Mouse (Mus musculus): ENCODE measurements around the gene Mier2.

Mier2 gene

DNA sequence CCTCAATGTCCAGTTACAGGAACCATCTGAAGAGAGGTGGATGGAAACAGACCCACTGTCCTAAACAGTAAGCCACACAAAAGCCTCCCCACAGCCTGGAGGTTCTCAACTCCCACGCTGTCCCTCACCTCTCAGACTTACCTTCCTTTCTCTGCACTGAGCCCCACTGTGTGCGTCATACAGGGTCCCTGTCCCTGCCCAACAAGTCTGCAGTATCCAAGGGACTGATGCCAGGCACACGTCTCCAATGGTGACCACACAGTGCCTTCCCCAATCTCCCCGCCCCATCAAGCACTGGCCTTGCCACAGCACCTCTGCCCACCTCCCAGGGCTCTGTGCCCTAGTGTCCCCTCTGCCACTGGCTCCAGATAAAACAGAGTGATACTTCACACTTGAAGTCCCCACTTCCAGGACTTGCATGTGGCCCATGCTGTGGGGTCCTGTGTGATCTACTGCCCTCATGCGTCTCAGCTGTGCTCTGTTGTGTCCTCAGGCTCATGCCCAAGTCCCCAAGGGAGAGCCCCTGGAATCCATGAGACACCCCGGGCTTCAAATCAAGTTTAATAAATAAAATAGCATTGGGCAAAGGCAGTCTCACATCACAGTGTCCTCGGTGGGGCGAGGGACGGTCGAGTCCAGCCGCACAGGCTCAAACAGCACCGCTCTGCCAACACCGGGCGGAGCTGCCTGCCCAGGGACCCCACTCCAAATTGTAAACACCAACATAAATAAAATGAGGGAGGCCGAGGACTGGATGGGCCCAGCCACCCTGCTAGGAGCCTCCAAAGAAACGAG is 15.1 kb downstream of the Mier2 start:
- no peak for DNase-seq (ENCODE audit: low spot score)

DNA sequence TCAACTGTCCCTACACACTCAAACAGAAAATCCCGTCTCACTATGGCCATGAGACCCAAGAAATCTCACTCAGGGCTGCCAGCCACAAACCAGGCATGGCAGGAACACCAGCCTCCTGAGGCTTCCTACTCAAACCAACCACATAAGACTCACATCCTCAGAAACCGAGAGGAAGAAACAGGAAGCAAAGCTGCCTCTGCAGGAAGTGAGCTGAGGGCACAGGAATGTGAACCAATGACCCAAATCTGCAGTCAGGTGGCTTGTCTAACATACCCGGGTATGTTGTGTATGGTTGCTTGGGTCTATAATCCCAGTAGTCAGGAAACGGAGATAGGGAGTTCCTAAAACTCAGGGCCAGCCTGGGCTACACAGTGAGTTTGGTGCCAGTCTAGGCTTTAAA is 16.1 kb downstream of the Mier2 start:
- DNase-seq (ENCODE audit: low spot score) = no peak

- DNase-seq (ENCODE audit: low spot score) = no peak
These were observed 16.7 kb downstream of the Mier2 start for GRCm38 (mm10) chr10:79538323-79538722.

- no peak for DNase-seq (ENCODE audit: low spot score)
These were observed 17.2 kb downstream of the Mier2 start for GRCm38 (mm10) chr10:79537781-79538180.

DNA sequence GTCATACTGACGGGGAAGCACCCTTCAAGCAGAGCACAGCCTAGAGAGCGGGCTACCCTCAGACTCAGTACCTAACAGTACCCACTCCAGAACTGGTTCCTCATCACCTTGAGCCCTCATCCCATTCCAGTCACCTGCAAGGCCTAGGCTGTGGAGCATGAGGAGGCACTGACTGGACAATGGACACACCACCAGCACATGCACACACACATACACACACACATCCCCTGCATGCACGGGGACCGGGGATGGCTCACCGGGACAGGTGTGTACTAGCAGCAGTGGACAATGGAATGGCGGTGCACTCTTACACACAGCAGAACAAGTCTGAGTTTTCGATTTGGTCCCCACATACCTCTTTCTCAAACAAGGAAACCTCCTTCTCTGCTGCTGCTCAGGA is 17.7 kb downstream of the Mier2 start:
- no peak for DNase-seq (ENCODE audit: low spot score)

- DNase-seq (ENCODE audit: low spot score) = no peak
These were observed 18.4 kb downstream of the Mier2 start for GRCm38 (mm10) chr10:79536461-79537080.

GRCm38 (mm10) chr10:79535431-79535830 is 19.6 kb downstream of the Mier2 start:
- no peak for DNase-seq (ENCODE audit: low spot score)

- no peak for DNase-seq (ENCODE audit: low spot score)
These were observed 20.6 kb downstream of the Mier2 start for GRCm38 (mm10) chr10:79534426-79534825.

- peak; percentile 52 for DNase-seq (ENCODE audit: low spot score)
These were observed 21.7 kb downstream of the Mier2 start, which contains the start of gene Plpp2 for GRCm38 (mm10) chr10:79533126-79533911. Gene Plpp2 (minus strand): TSS chr10:79533796.

GRCm38 (mm10) chr10:79532678-79533077 is 22.3 kb downstream of the Mier2 start:
- no peak for DNase-seq (ENCODE audit: low spot score)

DNA sequence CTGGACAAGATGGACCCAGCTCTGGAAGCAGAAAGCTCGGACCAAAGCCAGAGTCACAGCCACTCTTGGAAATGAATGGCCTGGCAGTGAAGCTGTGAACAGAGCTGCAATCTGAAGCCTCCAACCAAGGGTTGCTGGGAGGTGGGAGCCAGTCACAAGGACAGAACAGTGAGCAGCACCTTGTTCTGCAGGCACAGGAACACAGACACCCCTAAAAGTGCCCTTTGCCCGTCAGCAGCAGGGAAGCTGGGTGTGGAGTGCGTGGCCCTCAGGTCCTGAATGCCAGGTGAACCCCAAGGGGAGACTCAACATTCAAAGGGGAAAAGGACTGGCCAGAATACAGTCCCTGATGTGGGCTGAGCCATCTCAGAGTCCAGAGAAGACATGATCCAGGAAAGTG is 23.4 kb downstream of the Mier2 start:
- DNase-seq (ENCODE audit: low spot score) = no peak

GRCm38 (mm10) chr10:79530721-79531120 is 24.3 kb downstream of the Mier2 start:
- no peak for DNase-seq (ENCODE audit: low spot score)

DNA sequence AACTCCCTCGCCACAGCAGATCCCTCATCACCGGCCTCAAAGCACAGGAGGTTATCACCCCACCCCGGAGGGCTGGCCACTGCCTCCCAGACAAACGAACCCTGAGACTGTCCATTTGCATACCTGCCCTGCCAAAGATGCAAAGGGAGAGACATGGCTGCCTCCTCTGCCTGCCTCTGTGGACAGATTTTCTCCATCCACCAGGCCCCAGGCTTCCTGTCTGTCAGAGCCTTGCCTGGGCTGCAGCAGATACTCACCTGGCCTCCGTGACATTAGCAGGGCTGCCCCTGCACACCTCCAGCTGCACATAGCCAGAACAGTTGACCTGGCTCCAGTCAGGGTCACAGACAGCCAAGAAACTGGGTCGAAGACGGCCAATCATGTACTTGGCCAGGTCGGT is 24.8 kb downstream of the Mier2 start:
- no peak for DNase-seq (ENCODE audit: low spot score)

DNA sequence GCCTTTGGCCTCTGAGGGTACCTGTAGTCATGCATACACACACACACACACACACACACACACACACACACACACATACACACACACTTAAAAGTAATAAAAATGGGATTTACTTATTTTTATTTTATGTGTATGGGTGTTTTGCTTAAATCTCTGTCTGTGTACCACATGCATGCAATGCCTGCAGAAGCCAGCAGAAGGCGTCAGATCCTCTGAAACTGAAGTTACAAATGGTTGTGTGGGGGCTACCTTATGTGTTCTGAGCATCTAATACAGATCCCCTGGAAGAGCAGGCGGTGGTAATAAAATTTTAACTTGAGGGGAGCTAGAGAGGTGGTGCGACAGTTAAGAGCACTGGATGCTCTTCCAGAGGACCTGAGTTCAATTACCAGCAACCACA is 26.9 kb downstream of the Mier2 start:
- no peak for DNase-seq (ENCODE audit: low spot score)

GRCm38 (mm10) chr10:79527453-79527845 is 27.6 kb downstream of the Mier2 start:
- no peak for DNase-seq (ENCODE audit: low spot score)

- DNase-seq (ENCODE audit: low spot score) = no peak
These were observed 28.1 kb downstream of the Mier2 start for GRCm38 (mm10) chr10:79526661-79527452.

GRCm38 (mm10) chr10:79525456-79526325 is 29.3 kb downstream of the Mier2 start:
- DNase-seq (ENCODE audit: low spot score) = no peak

- no peak for DNase-seq (ENCODE audit: low spot score)
These were observed 30.6 kb downstream of the Mier2 start for GRCm38 (mm10) chr10:79524433-79524832.

GRCm38 (mm10) chr10:79506709-79507108 is 48.3 kb downstream of the Mier2 start:
- no peak for DNase-seq (ENCODE audit: low spot score)

GRCm38 (mm10) chr10:79502830-79503644 is 52.0 kb downstream of the Mier2 start:
- DNase-seq (ENCODE audit: low spot score) = no peak

Data from spleen, adult 12 weeks (tissue).